Mouse (Mus musculus) liver (tissue): ENCODE data around the gene Il24.
A peak's percentile ranks its signal among the peaks of the same experiment; 100 is the strongest.

Experiments used
- DNase-seq: peaks from one replicate; pipeline ENCODE4 v3.0.0-alpha.2; 2020; ENCODE audit warnings: mixed read lengths

The Il24 gene

DNA sequence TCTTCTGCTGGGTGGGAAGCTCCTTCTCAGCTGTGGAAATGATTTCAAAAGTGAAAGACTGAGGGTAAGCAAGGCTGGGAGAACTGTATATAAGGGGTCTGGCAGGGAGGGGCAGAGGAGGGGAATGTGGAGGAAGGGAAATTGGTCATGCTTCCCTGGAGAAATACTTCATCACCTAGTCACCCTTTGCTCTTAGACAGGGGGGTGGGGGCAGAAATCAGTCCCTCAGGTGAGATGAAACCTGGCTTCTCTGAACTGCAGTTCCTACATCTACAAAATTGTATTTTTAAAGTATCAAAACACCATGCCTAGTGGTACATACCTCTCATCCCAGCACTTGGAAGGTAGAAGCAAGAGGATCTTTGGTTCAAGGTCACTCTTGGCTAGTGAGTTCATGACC lies at the start of gene Il24:
Gene Il24, minus strand, starts transcription at position 101 of the 400 bp plus-strand sequence.
- DNase-seq: no peak

DNA sequence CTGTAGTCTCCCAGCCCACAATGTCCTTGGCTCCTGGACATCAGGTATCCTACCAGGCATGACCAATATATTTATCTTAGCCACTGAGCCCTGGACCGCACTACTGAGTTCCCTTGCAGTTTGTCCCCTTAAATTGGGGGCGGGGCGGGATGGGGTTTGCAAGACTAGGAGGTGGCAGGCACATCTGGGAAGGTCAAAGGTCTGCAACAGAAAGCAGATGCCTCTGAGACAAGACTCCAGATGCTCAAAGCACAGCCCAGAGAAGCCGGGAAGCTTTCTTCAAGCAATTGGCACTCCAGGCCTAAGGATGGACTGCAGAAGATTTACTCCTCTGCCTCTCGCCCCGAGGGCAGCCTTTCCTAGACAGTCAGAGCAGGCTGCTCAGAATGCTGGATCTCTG lies 49.1 kb upstream of the Il24 start:
- DNase-seq: no peak

DNA sequence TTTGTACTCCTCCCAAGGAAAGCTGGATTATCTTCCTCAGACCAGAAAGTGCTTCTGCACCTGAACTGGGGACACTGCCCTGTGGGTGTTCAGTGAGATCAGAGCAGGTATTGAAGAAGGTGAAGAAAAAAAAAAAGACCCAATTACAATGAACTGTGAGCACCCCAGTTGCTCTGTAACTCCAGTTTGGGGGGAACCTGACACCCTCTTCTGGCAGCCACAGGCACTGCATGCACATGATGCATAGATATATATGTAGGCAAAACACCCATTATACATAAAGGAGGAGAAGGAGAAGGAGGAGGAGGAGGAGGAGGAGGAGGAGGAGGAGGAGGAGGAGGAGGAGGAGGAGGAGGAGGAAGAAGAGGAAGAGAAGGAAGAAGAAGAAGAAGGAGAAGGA lies 39.2 kb upstream of the Il24 start:
- DNase-seq: no peak

DNA sequence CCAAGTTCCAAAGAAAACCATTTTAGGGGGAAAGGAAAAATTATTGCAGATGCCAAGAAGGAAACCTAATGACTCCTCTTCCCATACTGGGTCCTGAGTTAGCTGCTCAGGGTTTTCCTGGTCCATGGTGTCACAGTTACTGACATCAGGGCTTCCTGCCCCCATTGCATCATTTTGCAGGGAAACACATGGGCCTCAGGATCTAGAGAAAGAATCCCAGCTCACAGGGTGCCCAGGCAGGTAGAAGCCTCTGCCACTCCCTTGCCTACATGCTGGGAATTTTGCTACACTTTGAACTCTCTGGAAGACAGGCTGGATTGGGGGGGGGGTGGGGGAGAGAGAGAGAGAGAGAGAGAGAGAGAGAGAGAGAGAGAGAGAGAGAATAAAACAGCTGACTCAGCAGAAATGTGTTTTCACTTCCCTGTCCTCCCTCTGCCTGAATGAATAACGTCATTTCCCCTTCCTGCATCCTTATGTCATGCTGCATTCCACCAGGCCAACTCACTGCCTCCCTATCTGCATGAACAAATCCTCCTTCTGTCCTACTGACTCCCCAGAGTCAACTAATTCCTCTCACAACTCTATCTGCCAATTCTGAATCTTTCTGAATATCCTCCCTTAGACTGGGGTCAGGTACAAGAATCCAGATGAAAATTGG lies 31.2 kb upstream of the Il24 start:
- DNase-seq: no peak

DNA sequence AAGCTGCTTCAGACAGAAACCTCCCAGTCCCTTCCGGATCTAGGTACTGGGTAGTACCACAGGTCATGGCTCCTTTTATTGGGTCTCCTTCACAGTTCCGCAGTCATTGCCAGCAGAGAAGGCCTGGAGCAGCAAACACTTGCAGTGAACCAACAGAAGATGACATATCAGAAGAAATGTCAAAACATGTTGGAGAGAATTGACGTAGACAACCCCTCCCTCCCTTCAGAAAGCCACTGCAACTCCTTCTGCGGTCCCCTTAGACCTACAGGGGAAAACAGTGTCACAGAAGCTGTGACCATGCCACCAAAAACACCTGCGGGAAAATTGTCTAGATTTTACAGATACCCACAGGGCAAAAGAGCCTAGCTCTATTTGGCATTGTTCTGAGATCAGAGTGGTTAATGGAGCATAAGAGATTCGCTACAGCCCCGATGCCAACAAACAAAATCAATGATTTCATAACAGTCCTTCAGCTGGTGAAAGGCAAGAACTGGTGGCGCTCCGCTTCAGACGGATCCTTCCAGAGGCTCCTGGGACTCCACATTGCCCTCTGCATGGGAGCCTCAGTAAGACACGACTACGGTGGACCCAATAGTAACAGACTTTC lies 24.3 kb upstream of the Il24 start, which contains the start of gene Il20:
Gene Il20, minus strand, starts transcription at position 51 of the 610 bp plus-strand sequence.
- DNase-seq: no peak

DNA sequence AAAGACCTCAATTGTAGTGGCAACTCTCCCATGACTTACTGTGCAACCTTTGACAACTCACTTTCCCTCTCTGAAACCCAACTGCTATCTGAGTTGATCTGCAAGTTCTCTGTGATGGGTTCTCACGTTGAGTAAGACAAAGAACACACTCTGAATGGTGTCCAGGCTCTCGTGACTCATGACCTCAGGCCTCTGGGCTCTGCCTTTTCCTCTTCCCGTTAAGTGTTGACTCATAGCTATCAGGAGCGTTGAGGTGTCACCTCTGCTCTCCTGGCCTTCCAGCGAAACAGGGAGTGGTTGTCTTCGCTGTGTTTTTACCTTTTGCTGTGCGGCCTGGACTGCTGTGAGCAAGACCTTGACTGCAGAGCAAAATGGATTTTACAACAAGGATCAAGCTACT lies 15.3 kb upstream of the Il24 start:
- DNase-seq: no peak

DNA sequence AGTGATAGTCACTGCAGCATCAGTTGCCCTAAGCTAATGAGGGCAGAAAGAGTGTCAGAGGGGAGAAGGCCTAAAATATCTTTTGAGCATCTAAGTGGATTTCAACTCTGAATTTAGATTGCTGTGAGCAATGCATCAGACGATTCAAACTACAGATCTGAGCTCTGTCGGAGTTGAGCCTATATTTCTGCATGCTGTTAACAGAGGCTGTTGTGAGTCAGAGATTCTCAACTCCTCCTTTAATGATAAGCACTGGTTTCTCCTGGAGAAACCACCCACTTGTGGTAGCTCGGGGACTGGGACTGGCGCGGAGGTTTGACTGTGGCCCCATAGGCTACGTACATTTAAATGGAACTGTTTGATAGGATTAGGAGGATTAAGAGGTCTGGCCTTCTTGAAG lies 7.2 kb upstream of the Il24 start:
- DNase-seq: no peak

DNA sequence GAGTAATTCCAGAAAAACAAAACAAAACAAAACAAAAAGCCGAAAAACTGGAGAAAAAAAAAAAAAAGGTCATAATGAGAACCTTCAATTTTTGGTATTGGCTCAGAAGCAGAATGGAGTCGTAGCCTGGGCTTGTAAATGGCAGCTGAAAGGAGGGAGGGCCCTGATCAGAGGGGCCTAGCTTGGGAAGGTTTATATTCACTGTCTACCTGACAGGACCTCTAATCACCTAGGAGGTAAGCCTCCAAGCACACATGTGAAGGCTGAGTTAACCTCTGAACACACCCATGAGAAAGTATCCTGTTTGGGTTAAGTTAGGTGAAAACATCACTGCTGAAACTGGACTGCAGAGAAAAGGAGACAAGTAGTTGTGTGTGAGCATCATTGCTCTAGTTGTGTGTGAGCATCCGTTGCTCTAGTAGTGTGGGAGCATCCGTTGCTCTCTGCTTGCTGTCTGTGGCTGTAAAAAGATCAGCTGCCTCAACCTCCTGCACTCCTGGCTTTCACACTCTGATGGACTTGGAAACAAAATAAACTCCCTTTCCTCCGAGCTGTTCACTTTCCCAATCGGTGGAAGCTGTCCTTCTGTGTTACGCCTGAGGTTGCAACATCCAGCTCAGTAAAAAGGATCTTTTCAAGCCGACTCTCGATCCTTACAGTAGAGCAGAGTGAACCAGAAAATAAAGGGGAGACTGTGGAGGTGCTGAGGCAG lies 6.2 kb upstream of the Il24 start:
- no peak for DNase-seq

DNA sequence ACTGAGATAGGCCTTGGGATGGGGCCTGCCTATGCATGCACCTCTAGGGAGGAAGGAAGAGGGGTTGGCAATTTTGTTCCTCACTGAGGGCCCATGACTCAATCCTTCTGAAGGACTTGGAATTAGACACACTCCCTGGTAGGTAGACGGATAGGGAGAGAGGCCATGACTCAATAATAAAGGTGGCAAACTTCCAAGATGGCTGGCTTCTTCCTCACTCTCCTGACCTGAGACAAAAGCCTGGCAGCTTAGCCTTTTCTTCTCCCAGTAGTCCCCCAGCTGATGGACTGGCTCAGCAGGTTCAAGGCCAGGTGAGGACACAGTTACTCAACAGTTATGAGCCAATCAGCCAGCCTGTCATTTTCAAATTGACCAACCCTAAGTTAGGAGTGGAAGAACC lies 5.2 kb upstream of the Il24 start:
- no peak for DNase-seq

DNA sequence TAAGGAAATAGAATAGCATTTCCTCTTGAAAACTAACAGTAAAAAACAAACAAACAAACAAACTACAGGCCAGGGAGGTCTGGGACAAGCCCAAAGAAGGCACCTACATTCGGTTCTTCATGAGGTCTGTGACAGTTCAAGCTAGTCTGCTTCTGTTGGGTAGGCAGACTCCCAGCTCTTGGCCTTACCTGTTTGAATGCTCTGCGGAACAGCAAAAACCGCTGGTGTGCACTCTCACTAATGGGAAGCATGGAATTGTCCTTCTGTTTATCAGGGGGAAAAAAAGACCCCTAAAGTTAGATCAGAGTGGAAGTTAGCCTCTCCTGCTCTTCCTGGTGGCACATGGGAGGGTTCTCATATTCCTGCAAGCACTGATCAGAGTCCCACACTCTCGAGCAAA lies 4.1 kb downstream of the Il24 start:
- no peak for DNase-seq

DNA sequence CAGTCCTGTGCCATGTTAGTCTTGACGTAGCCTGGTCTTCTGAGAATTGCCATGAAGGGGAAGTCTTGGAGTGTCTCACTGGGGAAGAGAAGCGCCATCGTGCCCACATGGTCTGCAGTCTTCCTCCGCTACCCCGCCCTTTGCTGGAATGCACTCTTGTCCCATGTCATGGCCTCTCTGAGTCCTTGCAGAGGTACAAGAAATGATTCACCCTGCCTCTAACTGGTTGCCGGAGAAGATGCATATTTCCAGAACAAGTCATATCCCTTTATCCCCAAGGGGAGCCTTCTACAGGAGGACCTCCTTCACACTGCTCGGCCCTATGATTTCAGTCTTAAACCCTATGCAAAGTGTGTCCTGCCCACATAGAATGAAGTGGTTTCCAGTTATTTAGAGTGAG lies 7.3 kb downstream of the Il24 start:
- DNase-seq: no peak

DNA sequence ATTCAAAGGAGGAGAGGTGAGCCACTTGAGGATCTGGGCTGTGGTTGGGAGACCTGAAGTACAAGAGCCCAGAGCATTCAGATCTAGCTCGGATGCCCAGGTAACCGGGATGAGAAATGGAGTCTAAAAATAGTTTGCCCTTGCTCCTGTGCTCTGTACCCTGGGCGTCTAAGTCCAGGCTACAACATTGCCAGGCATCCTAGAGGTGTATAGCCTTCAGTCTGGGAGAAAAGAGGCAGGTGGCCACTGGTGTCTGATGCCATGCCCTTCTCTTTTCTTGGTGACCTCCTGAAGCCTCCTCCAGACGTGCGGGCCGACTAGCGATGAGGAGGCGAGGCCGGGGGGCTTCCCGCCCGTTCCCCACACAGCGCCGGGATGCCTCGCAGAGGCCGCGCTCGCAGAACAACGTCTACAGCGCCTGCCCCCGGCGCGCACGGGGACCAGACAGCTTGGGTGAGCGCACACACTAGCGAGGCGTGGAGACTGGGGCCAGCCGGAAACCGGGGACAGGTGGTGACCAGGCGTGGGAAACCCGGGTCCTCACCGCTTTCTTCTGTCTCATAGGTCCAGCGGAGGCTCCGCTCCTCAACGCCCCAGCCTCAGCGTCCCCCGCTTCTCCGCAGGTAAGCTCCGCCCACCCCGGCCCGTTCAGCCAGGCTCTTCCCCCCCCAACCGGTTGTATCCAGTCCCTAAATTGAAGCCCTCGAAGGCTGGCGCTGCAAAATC lies 9.2 kb downstream of the Il24 start:
- DNase-seq: peak; percentile 33

DNA sequence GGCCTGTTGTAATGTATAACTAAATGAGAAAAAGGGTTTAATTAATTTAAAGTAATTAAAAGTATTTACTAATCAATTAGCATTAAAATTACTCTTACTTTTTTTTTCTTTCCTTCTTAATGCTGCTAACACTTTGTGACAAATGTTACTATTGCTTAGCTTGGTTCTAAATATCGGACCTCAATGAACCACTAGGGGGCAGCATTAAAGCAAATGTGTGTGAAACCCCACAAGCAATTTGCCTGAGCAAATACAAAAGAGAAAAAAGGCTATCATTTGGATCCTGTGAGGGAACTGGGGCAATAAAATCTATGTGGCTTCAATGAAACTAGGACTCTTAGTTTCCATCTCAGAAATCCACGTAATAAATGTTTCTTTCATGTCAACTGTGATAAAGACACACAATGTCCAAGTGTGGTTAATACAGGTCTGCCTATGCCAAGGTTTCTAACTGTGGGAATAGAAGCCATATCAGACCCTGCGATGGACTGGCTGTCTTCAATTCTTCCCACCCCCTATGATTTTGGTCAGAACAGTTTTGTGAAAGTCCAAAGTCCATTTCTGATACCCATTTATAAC lies 10.2 kb downstream of the Il24 start:
- peak; percentile 26 for DNase-seq

DNA sequence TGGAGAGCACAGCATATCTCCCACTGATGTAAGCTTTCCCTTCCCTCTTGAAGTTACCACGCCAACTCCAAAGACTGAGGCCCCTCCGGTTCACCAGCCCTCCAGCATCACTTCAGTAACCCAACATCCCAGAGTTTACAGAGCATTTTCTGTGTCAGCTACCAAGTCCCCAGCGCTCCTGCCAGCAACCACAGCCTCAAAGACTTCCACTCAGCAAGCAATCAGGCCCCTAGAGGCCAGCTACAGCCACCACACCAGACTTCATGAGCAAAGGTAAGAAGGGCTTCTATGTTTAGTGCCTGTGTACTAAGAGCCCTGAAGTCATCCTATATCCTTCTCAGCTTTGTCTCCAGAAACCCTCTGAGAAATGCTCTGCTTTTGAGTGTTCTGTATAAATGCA lies 11.3 kb downstream of the Il24 start:
- no peak for DNase-seq

DNA sequence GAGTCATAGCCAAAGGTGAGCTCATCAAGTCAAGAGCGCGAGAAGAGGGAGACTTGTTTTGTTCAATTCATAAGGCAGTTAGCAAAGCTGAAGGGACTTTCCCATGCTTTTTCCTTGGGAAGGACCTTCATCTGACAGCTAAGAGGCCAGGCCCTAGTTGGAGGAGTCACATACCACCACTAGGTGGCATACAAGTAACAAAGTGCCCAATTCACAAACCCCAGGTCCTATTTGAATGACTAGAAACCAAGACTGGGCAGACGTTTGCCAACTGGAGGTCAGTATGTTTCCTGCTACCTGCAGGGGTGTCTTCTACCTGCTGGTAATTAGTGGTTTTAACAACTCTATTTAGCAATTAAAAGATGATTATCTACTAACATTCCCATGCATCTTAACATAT lies 12.1 kb downstream of the Il24 start:
- DNase-seq: no peak

DNA sequence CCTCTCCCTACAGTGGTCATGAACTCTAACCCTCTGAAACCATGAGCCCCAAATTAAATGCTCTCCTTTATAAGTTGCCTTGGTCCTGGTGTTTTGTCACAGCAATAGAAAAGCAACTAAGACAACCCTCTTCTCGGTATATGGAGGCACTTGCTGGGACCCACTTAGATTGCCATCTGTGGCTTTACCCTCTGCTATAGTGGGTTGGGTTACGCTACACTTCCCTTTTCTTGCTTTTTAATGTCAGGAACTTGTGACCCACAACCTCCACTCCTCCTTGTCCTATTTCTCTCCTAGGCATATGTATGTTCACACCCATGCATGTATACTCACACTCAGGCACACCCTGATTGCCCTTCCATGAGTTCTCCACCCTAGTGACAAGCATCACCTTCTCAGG lies 14.3 kb downstream of the Il24 start:
- no peak for DNase-seq

DNA sequence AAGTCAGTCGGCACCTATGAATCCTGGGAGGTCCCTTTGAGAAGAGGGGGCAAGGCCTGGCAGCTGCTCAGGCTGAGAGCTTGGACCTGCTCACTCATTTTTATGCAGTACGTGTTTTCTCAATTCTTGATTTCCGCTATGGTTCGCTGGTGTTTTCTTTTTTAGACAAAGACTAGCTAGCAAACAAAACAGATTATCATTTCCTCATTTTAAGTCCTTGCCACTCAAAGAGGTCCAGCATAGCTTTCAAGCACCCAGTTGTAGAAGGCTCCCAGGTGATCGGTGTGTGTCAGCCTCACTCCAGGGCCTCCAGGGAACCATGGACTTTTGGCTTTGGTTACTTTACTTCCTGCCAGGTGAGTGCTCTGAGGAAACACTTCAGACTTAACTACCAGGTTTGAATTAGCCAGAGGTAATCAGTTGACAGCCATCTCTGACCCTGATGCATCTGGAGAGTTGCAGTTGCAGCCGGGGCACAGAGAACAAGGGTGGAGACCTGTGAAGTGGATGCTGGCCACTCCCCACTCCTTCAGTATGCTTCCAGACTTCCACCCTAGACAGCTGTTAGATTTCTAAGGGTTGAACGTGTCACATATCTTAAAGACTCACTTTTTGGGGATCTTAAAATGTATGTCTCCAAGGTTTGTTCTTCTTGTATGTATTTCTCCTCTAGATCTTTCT lies 21.6 kb downstream of the Il24 start, which contains the start of gene Fcmr:
Gene Fcmr, plus strand, starts transcription at position 129 of the 681 bp plus-strand sequence.
- no peak for DNase-seq

DNA sequence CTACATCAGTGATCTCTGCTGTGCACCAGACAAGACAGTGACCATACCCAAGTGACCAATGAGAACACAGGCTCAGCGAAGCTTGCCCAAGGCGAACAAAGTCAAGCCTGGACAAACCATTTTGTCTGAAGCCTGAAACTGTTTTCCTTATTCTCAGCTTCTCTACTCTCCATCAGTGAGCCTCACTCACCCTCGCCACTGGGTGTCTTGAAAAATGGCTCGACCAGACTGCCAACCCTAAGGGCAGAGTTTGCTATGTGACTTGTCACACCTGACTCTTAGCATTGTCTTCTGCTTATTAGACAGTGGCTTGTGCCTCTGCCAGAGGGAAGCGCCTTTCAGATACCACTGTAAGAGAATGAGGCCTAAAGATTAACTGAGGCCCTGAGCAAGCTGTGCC lies 22.5 kb downstream of the Il24 start:
- DNase-seq: no peak

DNA sequence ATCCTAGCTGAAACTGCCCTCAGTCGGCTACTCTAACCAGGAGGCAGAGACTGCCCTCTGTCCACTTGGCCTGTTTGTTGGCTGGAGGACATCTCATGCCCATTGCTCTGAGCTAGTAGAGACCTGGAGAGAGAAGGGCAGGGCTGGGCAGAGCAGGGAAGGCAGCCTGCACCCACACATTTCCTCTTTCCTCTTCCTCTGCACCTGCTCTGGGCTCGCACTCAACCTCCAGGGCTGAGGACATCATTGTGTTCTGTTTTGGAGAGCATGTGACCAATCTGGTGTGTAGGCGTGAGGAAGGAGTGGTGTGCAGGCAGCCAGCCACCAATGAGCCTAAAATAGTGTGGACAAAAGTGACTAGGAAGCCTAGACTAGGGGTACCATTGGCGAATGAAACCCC lies 23.0 kb downstream of the Il24 start:
- no peak for DNase-seq

DNA sequence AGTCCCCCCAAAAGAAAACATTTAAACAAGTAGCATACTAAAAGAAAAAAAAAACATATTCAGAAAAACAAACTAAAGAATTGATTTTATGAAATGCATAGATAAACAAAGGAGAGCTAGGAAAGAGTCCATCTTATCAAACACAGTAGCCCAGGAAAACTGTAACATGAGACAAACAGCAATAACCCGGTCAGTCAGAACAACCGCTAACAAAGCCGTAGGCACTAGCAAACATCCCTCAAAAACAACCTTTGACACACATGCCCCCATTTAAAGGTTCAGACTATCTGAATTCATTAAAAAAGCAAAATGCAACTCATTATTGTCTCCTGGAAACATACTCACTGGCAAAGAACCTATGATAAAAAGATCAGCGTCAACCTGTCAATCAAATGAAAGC lies 29.8 kb downstream of the Il24 start:
- no peak for DNase-seq

DNA sequence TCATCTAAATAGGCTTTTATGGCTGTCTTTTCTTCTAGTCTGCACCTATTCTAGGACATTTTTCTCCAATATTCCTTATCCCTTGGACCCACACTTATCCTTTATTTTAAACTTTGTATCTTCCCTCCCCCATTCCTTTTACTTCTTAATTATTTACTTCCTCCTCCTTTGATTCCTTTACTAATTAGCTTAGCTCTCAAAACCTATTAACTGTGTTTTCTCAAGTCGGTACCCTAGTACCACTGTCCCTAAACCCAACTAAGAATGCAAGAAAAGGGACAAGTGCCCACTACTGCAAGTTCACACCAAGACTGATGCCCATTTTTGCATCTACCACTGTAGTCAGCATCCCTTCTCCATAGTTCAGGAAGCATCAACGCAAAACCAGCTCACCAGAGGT lies 31.5 kb downstream of the Il24 start:
- no peak for DNase-seq

DNA sequence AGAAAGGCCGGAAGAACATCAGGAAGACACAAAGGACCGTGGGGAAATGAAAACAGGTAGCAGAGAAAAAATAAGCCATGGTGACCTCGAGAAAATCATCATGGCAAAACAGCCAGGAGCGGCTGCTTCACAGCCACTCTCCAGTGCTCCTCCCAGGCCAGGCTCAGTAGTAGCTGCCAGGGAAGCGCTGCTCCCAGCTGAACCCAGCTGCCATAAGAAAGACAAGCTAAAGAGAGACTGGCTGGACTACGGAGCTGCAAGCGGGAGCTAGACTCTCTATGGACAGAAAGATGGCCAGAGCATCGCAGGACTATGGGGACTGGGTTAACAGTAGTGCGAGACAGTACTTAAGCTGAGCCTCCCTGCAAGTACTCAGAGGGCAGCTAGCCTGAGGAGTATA lies 32.4 kb downstream of the Il24 start:
- DNase-seq: no peak

DNA sequence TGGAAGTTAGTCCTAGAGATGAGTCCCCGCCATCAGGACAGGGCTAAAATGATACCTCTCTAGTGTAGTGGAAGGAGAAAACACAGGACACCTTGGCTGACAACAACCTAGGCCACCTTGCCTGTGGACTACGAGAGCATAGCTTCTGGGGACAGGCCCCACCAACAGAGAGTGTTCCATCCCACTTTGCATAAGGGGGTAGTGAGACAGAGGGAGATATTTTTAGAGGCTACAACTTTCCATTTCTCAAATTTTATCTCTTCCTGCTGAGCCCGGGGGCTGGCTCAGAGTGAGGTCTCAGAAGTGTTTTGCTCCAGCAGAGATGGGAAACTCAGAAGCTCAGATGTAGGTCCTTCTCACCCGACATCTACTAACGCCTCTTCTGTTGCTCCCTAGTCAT lies 36.8 kb downstream of the Il24 start:
- DNase-seq: no peak
